Mouse (Mus musculus) intestine, postnatal 0 days (tissue): ENCODE results near the gene Spcs2. TPM values are rescaled to one million over a fixed set of nuclear protein-coding genes. Genes with fewer than 3 reads are reported as not detected.

Experiments
- ATAC-seq: fragments of 200-750 bp; cut with Nextera tagmentation; 2 replicates; pipeline ENCODE4 v1.8.0; 2017; ENCODE audit warnings: mild to moderate bottlenecking, moderate TSS enrichment, moderate library complexity
- H3K27ac ChIP-seq: fragments of 300-500 bp; sonication (generic); 2 replicates; pipeline ENCODE4 v1.5.1; 2014; ENCODE audit warnings: mild to moderate bottlenecking, low read depth, low read length, moderate library complexity
- H3K27me3 ChIP-seq: fragments of 300-500 bp; sonication (generic); replicated peaks from 2 replicates; pipeline ENCODE4 v1.6.1; 2014; ENCODE audit warnings: low read length, mixed read lengths; ENCODE audit not compliant: control insufficient read depth, insufficient read depth
- H3K36me3 ChIP-seq: fragments of 300-500 bp; sonication (generic); 2 replicates; pipeline ENCODE4 v1.6.1; 2014; ENCODE audit warnings: mild to moderate bottlenecking, moderate library complexity; ENCODE audit not compliant: control insufficient read depth, insufficient read depth
- H3K4me1 ChIP-seq: fragments of 300-500 bp; sonication (generic); replicated peaks from 2 replicates; pipeline ENCODE4 v1.6.1; 2014; ENCODE audit warnings: antibody characterized with exemption, low read length, mixed read lengths; ENCODE audit not compliant: control insufficient read depth, insufficient read depth
- H3K4me2 ChIP-seq: fragments of 300-500 bp; sonication (generic); replicated peaks from 2 replicates; pipeline ENCODE4 v1.6.1; 2014; ENCODE audit warnings: low read depth, mild to moderate bottlenecking, moderate library complexity
- H3K4me3 ChIP-seq: fragments of 300-500 bp; sonication (generic); 2 replicates; pipeline ENCODE4 v1.5.1; 2014; ENCODE audit warnings: low read depth, low read length
- H3K9ac ChIP-seq: fragments of 300-500 bp; sonication (generic); 2 replicates; pipeline ENCODE4 v1.6.1; 2014; ENCODE audit warnings: mild to moderate bottlenecking, low read depth, low read length
- H3K9me3 ChIP-seq: fragments of 300-500 bp; sonication (generic); 2 replicates; pipeline ENCODE4 v1.6.1; 2016; ENCODE audit warnings: mixed run types; ENCODE audit not compliant: control insufficient read depth
- CTCF ChIP-seq: sonication (generic); IDR thresholded peaks from 2 replicates; pipeline ENCODE4 v1.5.1; 2016; ENCODE audit warnings: low read depth, mild to moderate bottlenecking, control low read depth, antibody characterized with exemption, moderate library complexity
- WGBS: fragments of 180-500 bp; shearing (Covaris S2); extraction: QIAGEN DNeasy Blood & Tissue Kit; methylation state at CpG from one replicate; pipeline ENCODE4 v1.1.7; 2014; 5-methylcytosine and 5-hydroxymethylcytosine counted together
- polyA plus RNA-seq: library from polyadenylated mRNA; unstranded; fragments of >200 nt; fragmentation: Nextera tagmentation; extraction: Ambion mirVana; gene quantifications from 2 replicates; pipeline ENCODE4 v1.2.1, GENCODE M21; 2015

Spcs2 gene
- polyA plus RNA-seq, 1 experiment from 2014 or later = 238 TPM

DNA sequence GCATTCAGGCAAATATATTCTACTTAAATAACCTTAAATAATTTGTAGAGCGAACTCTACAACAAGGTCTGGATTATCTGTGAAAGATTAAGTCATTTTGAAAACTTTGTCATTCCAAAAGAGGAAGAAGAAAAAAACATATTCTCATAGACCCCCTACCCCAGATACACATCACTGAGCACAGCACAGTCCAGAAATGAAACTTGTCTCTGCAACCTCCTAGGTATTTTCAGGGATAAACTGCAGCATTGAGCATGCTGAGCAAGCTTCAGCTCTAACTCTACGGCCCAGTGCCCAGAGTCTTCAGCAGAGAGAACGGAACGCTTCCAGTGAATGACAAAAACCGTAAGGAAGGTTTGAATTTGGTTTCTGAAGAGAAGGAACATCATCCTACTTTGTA, 12.7 kb downstream of the Spcs2 start:
- Histone ChIP-seq H3K36me3 (peaks cover 29% of the 10 kb centered on the region), H3K9ac (no peak overlapping the region), H3K4me2 (no peak overlapping the region), H3K27ac (no peak overlapping the region), H3K27me3 (no peaks in the 10 kb centered on the region), H3K4me1 (no peaks in the 10 kb centered on the region), H3K9me3 (no peaks in the 10 kb centered on the region), H3K4me3 (no peak overlapping the region)
- 95% methylated on average over 5 of the region's 5 CpGs for WGBS
- ATAC-seq = no peak
- no peak for TF ChIP-seq CTCF

- Histone ChIP-seq H3K36me3 (peaks cover 55% of the 10 kb centered on the region), H3K4me2 (no peak overlapping the region), H3K9ac (no peak overlapping the region), H3K9me3 (no peaks in the 10 kb centered on the region), H3K4me1 (no peaks in the 10 kb centered on the region), H3K27me3 (no peaks in the 10 kb centered on the region), H3K4me3 (no peak overlapping the region), H3K27ac (peak overlapping the region; percentile 66)
- no peak for TF ChIP-seq CTCF
- WGBS = 64% methylated on average over 8 of the region's 8 CpGs
- ATAC-seq = peak; percentile 75
Measured at GRCm38 (mm10) chr7:99845533-99846236, 17.6 kb downstream of the Spcs2 start.

GRCm38 (mm10) chr7:99838241-99838640, 25.0 kb downstream of the Spcs2 start:
- no peak overlapping the region for H3K4me2 ChIP-seq
- H3K4me3 ChIP-seq = no peak overlapping the region
- H3K27ac ChIP-seq = peak overlapping the region; percentile 71
- no peaks in the 10 kb centered on the region for H3K27me3 ChIP-seq
- 79% methylated on average over 3 of the region's 3 CpGs for WGBS
- TF ChIP-seq CTCF = peak; percentile 46
- H3K9me3 ChIP-seq = no peaks in the 10 kb centered on the region
- no peaks in the 10 kb centered on the region for H3K4me1 ChIP-seq
- ATAC-seq = no peak
- H3K9ac ChIP-seq = no peak overlapping the region
- H3K36me3 ChIP-seq = peaks cover 29% of the 10 kb centered on the region; the same call in 1 of the 2 replicates

- Histone ChIP-seq H3K27ac (peak overlapping the region; percentile 71), H3K4me2 (no peak overlapping the region)
- WGBS = 42% methylated on average over 6 of the region's 6 CpGs
Measured at GRCm38 (mm10) chr7:99837358-99838071, 25.7 kb downstream of the Spcs2 start.

DNA sequence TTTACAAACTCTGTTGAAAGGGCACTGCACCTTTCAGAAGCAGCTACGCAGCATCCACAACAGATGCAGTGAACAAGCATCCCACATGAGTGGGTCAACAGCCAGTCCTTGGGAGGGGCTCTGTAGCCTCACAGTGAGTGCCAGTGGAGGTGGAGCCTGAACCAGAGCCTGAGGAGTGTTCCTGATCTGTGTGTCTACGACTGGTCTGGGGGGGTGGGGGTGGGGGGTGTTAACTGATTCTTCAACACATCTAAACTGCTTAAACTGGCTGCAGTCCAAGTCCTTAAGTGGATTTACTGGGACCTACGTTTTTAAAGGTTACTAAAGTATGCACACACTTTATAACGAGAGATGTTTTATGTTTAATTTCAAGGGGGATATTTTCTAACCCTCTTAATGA, 26.5 kb downstream of the Spcs2 start:
- no peaks in the 10 kb centered on the region for H3K9me3 ChIP-seq
- H3K4me1 ChIP-seq = no peaks in the 10 kb centered on the region
- no peaks in the 10 kb centered on the region for H3K27me3 ChIP-seq
- H3K4me3 ChIP-seq = no peak overlapping the region
- TF ChIP-seq CTCF = no peak
- H3K9ac ChIP-seq = no peak overlapping the region
- H3K4me2 ChIP-seq = no peak overlapping the region
- WGBS = 48% methylated on average over 4 of the region's 4 CpGs
- peaks cover 17% of the 10 kb centered on the region; the same call in 1 of the 2 replicates for H3K36me3 ChIP-seq
- ATAC-seq = no peak
- H3K27ac ChIP-seq = no peak overlapping the region

More at GRCm38 (mm10) chr7:99837358-99838071, 25.7 kb downstream of the Spcs2 start:
- TF ChIP-seq CTCF = no peak
- peaks cover 22% of the 10 kb centered on the region; the same call in 1 of the 2 replicates for H3K36me3 ChIP-seq
- ATAC-seq = peak; percentile 82
- no peaks in the 10 kb centered on the region for H3K4me1 ChIP-seq
- H3K9me3 ChIP-seq = no peaks in the 10 kb centered on the region
- no peak overlapping the region for H3K9ac ChIP-seq
- H3K27me3 ChIP-seq = no peaks in the 10 kb centered on the region
- H3K4me3 ChIP-seq = no peak overlapping the region

DNA sequence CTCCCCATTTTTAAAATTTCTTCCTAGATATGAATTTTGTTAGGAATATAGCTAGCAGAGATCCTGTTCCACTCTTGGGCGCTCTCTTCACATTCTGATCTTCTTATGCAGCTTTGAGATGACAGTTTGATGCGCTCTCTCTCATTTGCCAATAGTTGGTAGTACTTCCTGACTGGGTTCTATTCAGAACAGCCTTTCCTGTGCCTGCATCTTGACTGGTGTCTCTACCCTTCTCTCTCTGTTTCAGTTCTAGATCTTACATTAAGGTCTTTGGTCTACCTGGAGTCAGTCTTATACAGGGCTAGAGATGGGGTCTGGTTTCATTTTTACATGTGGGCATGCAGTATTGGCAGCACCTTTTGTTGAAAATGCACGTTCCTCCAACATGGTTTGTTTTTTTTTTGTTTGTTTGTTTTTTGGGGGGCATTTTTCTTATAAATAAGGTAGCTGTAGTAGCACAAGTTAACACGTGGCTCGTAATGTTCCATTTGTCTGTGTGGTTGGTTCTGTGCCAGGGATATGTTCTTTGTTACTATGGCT, 28.9 kb downstream of the Spcs2 start:
- no peak for TF ChIP-seq CTCF

More for the DNA sequence above, 28.9 kb downstream of the Spcs2 start:
- no peak overlapping the region for H3K27ac ChIP-seq
- no peak overlapping the region for H3K4me2 ChIP-seq
- peaks cover 13% of the 10 kb centered on the region; the same call in 1 of the 2 replicates for H3K36me3 ChIP-seq
- no peak for ATAC-seq
- 83% methylated on average over 5 of the region's 5 CpGs for WGBS
- no peak overlapping the region for H3K9ac ChIP-seq
- H3K9me3 ChIP-seq = no peaks in the 10 kb centered on the region
- no peaks in the 10 kb centered on the region for H3K4me1 ChIP-seq
- no peak overlapping the region for H3K4me3 ChIP-seq
- H3K27me3 ChIP-seq = no peaks in the 10 kb centered on the region
